Mouse (Mus musculus) kidney, embryonic 16.5 days (tissue): Measurements from ENCODE around the gene Pde10a. TPM values are rescaled to one million over a fixed set of nuclear protein-coding genes. Genes with fewer than 3 reads are reported as not detected.

Source experiments
- ATAC-seq: fragments of 200-750 bp; cut with Nextera tagmentation; 2 replicates; pipeline ENCODE4 v1.8.0; 2017; ENCODE audit warnings: moderate TSS enrichment; ENCODE audit not compliant: low FRiP score, low TSS enrichment
- H3K27ac ChIP-seq: fragments of 300-500 bp; sonication (generic); 2 replicates; pipeline ENCODE4 v1.5.1; 2014; ENCODE audit warnings: low read length
- H3K27me3 ChIP-seq: fragments of 300-500 bp; sonication (generic); 2 replicates; pipeline ENCODE4 v1.6.1; 2014; ENCODE audit warnings: low read length, control low read depth, mixed read lengths; ENCODE audit not compliant: insufficient read depth
- H3K36me3 ChIP-seq: fragments of 300-500 bp; sonication (generic); 2 replicates; pipeline ENCODE4 v1.6.1; 2014; ENCODE audit warnings: low read length, control low read depth, mixed read lengths; ENCODE audit not compliant: insufficient read depth
- H3K4me1 ChIP-seq: fragments of 300-500 bp; sonication (generic); 2 replicates; pipeline ENCODE4 v1.6.1; 2014; ENCODE audit warnings: low read length, control low read depth, mixed read lengths; ENCODE audit not compliant: insufficient read depth
- H3K4me2 ChIP-seq: fragments of 300-500 bp; sonication (generic); replicated peaks from 2 replicates; pipeline ENCODE4 v1.6.1; 2014; ENCODE audit warnings: low read depth, low read length
- H3K4me3 ChIP-seq: fragments of 300-500 bp; sonication (generic); 2 replicates; pipeline ENCODE4 v1.5.1; 2014; ENCODE audit warnings: mild to moderate bottlenecking, low read length
- H3K9ac ChIP-seq: fragments of 300-500 bp; sonication (generic); replicated peaks from 2 replicates; pipeline ENCODE4 v1.6.1; 2014; ENCODE audit warnings: low read length
- H3K9me3 ChIP-seq: fragments of 300-500 bp; sonication (generic); 2 replicates; pipeline ENCODE4 v1.6.1; 2016; ENCODE audit warnings: low read length, control low read depth
- WGBS: fragments of 180-500 bp; shearing (Covaris S2); extraction: QIAGEN DNeasy Blood & Tissue Kit; methylation state at CpG from one replicate; pipeline ENCODE4 v1.1.7; 2014; 5-methylcytosine and 5-hydroxymethylcytosine counted together
- polyA plus RNA-seq: library from polyadenylated mRNA; unstranded; fragments of >200 nt; fragmentation: Nextera tagmentation; extraction: Ambion mirVana; gene quantifications from 2 replicates; pipeline ENCODE4 v1.2.1, GENCODE M21; 2015

Gene Pde10a
- polyA plus RNA-seq, 1 experiment from 2014 or later = 1.3 TPM

DNA sequence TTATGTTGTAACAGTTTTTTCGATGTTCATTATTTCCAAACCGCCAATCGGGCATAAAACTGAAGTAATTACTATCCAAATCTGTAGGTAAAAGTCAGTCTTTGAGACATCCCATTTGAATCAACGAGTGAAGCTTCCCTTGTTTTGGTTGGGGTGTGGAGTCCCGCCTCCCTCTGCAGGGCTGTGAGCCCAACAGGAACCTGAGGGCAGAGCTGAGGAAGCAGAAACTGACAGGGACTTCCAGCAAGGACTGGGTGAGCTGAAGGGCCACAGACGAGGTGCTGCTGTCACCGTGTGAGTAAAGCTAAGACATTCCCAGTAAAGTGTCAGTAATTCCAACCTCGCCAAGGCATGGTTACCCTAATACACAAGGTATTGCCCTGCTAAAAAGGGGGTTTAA, 313.1 kb downstream of the Pde10a start:
- Histone ChIP-seq H3K4me3 (no peak overlapping the region), H3K4me2 (no peak overlapping the region), H3K4me1 (peaks cover 26% of the 10 kb centered on the region), H3K9me3 (no peaks in the 10 kb centered on the region), H3K9ac (no peak overlapping the region), H3K36me3 (no peaks in the 10 kb centered on the region), H3K27me3 (no peaks in the 10 kb centered on the region), H3K27ac (no peak overlapping the region)
- WGBS = 45% methylated on average over 8 of the region's 8 CpGs
- no peak for ATAC-seq

DNA sequence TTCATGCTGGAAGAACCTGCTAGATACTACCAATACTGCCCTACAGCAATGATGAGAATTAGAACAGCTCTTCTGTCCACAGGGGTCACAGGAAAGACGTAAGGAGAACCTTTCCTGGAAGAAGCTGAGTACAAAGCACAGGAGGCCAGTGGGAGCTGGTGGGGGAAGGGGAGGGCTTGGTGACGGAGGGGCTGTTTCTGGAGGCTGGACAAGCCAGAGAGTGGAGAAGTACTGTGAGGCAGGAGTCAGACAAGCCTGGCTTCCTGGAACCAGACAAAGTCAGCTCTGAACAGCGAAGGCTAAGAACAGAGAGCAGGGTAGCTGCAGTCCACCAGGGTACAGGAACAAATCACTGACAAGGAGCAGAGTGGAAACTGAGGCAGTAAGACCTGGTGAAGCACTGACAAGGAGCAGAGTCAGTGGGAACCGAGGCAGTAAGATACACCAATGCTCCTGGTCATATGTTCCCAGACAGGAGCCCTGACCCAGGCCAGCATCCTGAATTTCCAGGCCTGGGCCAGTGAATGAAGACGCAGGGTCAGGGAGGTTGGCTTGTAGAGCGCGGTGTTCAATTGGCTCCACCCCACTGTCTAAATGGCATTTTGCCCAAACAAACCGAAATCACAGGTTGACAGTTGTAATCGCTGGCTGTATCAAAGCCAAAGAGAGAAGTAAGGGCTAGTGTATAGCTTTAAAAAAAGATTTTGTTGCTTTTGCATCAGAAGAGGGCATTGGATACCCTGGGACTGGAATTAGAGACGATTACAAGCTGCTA, 314.3 kb downstream of the Pde10a start:
- ATAC-seq = peak; percentile 13; the same call in 1 of the 2 replicates
- Histone ChIP-seq H3K4me2 (no peak overlapping the region), H3K36me3 (no peaks in the 10 kb centered on the region), H3K9ac (no peak overlapping the region), H3K4me1 (peaks cover 28% of the 10 kb centered on the region), H3K4me3 (no peak overlapping the region), H3K9me3 (no peaks in the 10 kb centered on the region), H3K27me3 (no peaks in the 10 kb centered on the region), H3K27ac (no peak overlapping the region; the same call in 1 of the 2 replicates)
- WGBS = 55% methylated on average over 10 of the region's 10 CpGs

DNA sequence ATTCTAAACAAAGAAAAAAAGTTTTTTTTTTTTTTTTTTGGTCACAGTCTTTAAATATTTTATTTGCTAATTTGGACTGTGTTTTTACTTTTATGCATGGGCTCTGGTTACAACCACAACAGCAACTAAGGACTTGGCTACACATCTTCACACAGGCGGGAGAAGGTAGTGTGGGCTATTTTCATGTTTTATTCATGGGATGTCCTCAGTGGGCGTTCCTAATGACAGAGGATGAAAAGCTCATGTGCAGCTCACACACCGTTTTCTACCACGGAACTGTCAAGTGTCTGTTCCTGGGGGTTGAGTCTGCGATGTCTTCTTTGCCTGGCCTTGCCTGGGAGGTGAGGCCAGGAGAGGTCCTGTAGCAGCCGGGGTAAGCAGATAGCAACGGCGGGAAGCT, 315.9 kb downstream of the Pde10a start:
- H3K4me1 ChIP-seq = peaks cover 28% of the 10 kb centered on the region
- ATAC-seq = no peak
- no peaks in the 10 kb centered on the region for H3K36me3 ChIP-seq
- H3K27me3 ChIP-seq = no peaks in the 10 kb centered on the region
- no peak overlapping the region for H3K27ac ChIP-seq
- H3K9me3 ChIP-seq = no peaks in the 10 kb centered on the region
- no peak overlapping the region for H3K4me3 ChIP-seq
- no peak overlapping the region for H3K9ac ChIP-seq
- 70% methylated on average over 8 of the region's 8 CpGs for WGBS
- no peak overlapping the region for H3K4me2 ChIP-seq

- Histone ChIP-seq H3K4me3 (no peak overlapping the region), H3K27ac (peak overlapping the region; percentile 54; the same call in 1 of the 2 replicates), H3K36me3 (no peaks in the 10 kb centered on the region), H3K9me3 (no peaks in the 10 kb centered on the region), H3K4me2 (no peak overlapping the region), H3K9ac (no peak overlapping the region), H3K4me1 (peaks cover 34% of the 10 kb centered on the region), H3K27me3 (no peaks in the 10 kb centered on the region)
- no peak; the same call in 1 of the 2 replicates for ATAC-seq
- 61% methylated on average over 8 of the region's 8 CpGs for WGBS
These were observed 316.8 kb downstream of the Pde10a start for GRCm38 (mm10) chr17:8841897-8842540.

DNA sequence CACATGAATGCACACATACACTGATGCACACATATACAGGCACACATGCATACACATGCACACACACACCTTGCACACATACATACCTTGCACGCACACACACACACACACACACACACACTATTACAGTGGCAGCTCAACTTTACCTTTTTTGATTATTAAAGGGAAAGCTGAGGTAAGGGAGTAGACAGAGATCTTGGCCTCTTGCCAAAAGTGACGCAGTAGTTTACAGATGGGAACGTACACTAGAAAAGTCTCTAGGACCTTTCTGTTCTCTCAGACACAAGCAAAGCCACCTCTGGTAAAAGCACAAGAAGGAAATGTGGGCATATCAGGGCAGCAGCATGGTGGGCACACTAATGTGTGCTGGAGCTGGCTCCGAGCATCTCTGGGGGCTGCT, 317.5 kb downstream of the Pde10a start:
- Histone ChIP-seq H3K36me3 (no peaks in the 10 kb centered on the region), H3K9ac (no peak overlapping the region), H3K27ac (no peak overlapping the region), H3K27me3 (no peaks in the 10 kb centered on the region), H3K4me3 (no peak overlapping the region), H3K4me2 (no peak overlapping the region), H3K4me1 (peaks cover 34% of the 10 kb centered on the region), H3K9me3 (no peaks in the 10 kb centered on the region)
- WGBS = 55% methylated on average over 4 of the region's 4 CpGs
- no peak for ATAC-seq

DNA sequence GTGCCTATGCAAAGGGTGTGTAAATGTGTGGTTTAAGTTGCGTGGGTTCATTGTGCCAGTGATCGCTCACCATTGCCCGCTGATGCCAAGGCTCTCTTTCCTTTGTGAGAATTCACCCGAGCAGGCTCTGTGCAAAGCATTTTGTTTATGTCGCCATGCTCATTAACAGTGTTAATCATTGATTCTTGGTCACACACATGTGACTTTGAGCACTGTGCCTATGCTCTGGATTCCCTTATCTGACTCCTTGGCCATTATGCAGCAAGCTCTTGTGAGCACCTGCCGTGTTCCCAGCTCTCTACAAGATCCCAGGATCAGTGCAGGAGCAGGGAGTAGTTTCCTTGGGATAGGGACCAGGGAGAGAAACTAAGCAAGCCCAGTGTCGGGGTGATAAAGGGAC, 318.8 kb downstream of the Pde10a start:
- peak overlapping the region; percentile 79 for H3K27ac ChIP-seq
- H3K4me2 ChIP-seq = peak overlapping the region; percentile 26; the same call in 1 of the 2 replicates
- H3K4me3 ChIP-seq = no peak overlapping the region
- ATAC-seq = peak; percentile 83
- H3K9ac ChIP-seq = no peak overlapping the region
- H3K36me3 ChIP-seq = no peaks in the 10 kb centered on the region
- no peaks in the 10 kb centered on the region for H3K27me3 ChIP-seq
- peaks cover 34% of the 10 kb centered on the region for H3K4me1 ChIP-seq
- 63% methylated on average over 7 of the region's 7 CpGs for WGBS
- H3K9me3 ChIP-seq = no peaks in the 10 kb centered on the region

DNA sequence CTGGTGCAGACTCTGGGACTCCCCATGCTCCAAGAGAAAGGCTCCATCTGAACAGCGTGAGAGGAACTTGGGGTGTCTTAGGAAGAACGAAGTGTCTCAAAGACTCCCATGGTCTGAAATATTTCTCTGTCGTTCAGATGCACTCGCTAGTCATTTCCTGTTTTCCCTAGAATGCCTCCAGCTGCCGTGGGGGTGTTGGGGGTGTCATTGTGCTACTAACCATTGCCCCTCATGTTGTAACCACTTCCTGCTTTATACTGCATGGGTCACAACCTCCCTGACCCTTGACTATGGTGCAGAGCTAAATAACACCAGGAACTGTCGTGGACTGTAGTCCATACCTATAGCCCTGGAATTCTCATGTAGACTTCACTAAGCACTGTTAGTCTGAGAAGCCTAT, 321.3 kb downstream of the Pde10a start:
- Histone ChIP-seq H3K4me1 (peaks cover 25% of the 10 kb centered on the region), H3K9ac (no peak overlapping the region), H3K36me3 (no peaks in the 10 kb centered on the region), H3K9me3 (no peaks in the 10 kb centered on the region), H3K4me3 (no peak overlapping the region), H3K27ac (no peak overlapping the region), H3K27me3 (no peaks in the 10 kb centered on the region), H3K4me2 (no peak overlapping the region)
- 43% methylated on average over 6 of the region's 6 CpGs for WGBS
- no peak for ATAC-seq

DNA sequence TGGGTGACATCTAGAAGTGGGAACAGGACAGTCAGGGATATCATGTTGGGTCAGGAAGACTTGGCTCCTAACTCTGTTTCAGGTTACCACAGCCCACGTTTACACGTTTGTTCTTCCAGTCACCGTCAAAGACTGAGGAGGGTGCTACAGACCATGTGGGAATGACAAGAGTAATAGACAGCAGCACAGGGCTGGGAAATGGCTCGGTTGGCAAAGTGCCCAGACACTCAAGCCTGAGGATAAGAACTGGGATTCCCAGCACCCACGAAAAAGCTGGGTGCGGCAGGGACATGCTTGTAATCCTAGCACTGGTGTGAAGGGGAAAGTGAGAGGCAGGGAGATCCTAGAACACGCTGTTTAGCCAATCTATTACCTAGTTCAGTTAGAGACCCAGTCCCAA, 322.4 kb downstream of the Pde10a start:
- no peak overlapping the region for H3K4me2 ChIP-seq
- peaks cover 15% of the 10 kb centered on the region for H3K4me1 ChIP-seq
- no peak overlapping the region for H3K4me3 ChIP-seq
- no peak for ATAC-seq
- H3K36me3 ChIP-seq = no peaks in the 10 kb centered on the region
- H3K9me3 ChIP-seq = no peaks in the 10 kb centered on the region
- H3K27me3 ChIP-seq = no peaks in the 10 kb centered on the region
- no peak overlapping the region for H3K9ac ChIP-seq
- H3K27ac ChIP-seq = no peak overlapping the region
- 58% methylated on average over 7 of the region's 7 CpGs for WGBS

- no peaks in the 10 kb centered on the region for H3K9me3 ChIP-seq
- H3K27me3 ChIP-seq = no peaks in the 10 kb centered on the region
- no peak for ATAC-seq
- no peaks in the 10 kb centered on the region for H3K36me3 ChIP-seq
- H3K27ac ChIP-seq = no peak overlapping the region
- no peak overlapping the region for H3K9ac ChIP-seq
- peaks cover 10% of the 10 kb centered on the region for H3K4me1 ChIP-seq
- no peak overlapping the region for H3K4me2 ChIP-seq
- WGBS = 88% methylated on average over 6 of the region's 6 CpGs
- H3K4me3 ChIP-seq = no peak overlapping the region
These were observed 326.7 kb downstream of the Pde10a start for GRCm38 (mm10) chr17:8851846-8852245.
